Mouse (Mus musculus): ENCODE data around the gene Cdh22. TPM values are rescaled to one million over a fixed set of nuclear protein-coding genes. Genes with fewer than 3 reads are reported as not detected.
A peak's percentile ranks its signal among the peaks of the same experiment; 100 is the strongest.

Gene Cdh22
- polyA plus RNA-seq, 1 experiment from 2014 or later: 1.0 TPM

DNA sequence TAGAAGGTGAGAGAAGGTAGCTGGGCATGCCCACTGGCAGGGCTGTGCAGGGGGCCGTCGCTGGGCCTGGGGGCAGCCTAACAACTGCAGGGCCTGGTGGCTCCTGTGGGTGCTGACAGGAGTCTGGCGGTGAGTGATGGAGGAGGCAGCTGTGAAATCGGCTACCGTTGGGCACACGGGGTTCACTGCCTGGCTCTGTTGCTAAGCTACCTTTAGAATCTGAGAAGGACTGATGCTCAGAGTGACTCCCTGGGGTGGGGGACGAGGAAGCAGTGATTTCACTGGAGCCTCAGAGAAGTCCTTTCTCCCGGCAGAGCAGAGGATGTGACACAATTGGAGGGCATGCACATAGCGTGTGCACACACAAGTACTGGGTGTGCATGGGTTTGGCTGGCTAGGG, 57.7 kb downstream of the Cdh22 start:
- Histone ChIP-seq H3K4me1 (ENCODE audit: insufficient read depth, low read depth, low read length) (no peaks in the 10 kb centered on the region), H3K9me3 (ENCODE audit: low read length) (no peaks in the 10 kb centered on the region), H3K4me3 (ENCODE audit: low read depth, low read length) (no peak overlapping the region), H3K27ac (ENCODE audit: low read length) (no peak overlapping the region), H3K27me3 (replicated peaks; ENCODE audit: insufficient read depth, low read length) (0 out of 2 replicates have a peak, but pooled peaks cover 5% of the 10 kb centered on the region), H3K4me2 (replicated peaks; ENCODE audit: low read depth, low read length) (no peak overlapping the region), H3K9ac (replicated peaks; ENCODE audit: low read depth) (no peak overlapping the region), H3K36me3 (ENCODE audit: insufficient read depth, low read length) (no peaks in the 10 kb centered on the region)
- no peak for ATAC-seq
- DNase-seq (ENCODE audit: low spot score): no peak
- WGBS: 20% methylated on average over 9 of the region's 9 CpGs
- TF ChIP-seq EP300 (IDR thresholded peaks at IDR 0.05): no peak
- no peak for TF ChIP-seq CTCF (IDR thresholded peaks at IDR 0.05)

DNA sequence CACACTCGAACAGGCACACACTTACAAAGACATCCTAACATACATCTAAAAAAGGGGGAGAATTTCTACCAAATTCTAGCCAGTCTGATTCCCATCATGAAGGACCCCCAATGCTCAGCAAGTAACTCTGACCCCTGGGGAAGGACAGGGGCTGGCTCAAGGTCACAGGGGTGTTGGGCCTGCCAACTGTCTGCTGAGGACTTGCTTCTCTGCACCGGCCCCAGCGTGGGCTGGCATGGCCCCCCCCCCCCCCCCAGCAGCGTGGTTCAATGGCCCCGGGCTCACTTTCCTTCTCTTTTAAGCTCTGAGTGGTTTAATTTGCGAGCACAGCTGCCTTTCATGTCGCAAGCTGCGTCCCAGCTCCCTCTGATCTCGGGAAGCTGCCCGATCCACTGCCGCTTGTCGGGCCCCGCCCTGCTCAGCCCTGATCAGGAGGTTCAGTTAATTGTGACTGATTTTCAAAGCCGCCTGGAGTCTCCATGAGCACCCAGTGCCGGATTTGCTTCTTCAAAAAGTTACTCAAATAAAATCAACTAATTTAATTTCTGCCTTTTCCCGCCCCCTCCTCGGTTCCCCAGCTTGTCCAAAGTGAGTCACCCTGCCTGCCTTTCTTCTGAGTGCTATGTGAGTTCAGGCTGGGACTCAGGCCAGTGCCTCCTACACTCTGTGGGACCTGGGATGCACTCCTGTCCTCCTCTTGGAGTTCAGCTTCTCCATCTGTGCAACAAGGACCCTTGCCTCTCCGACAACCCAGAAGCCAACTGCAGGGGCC, 67.8 kb downstream of the Cdh22 start:
- no peak for DNase-seq (ENCODE audit: low spot score)
- 13% methylated on average over 17 of the region's 18 CpGs for WGBS
- Histone ChIP-seq H3K9me3 (ENCODE audit: low read length) (no peaks in the 10 kb centered on the region), H3K4me3 (ENCODE audit: low read depth, low read length) (no peak overlapping the region), H3K4me1 (ENCODE audit: insufficient read depth, low read depth, low read length) (no peaks in the 10 kb centered on the region), H3K36me3 (ENCODE audit: insufficient read depth, low read length) (no peaks in the 10 kb centered on the region), H3K27me3 (replicated peaks; ENCODE audit: insufficient read depth, low read length) (0 out of 2 replicates have a peak, but pooled peaks cover 8% of the 10 kb centered on the region), H3K4me2 (replicated peaks; ENCODE audit: low read depth, low read length) (no peak overlapping the region), H3K27ac (ENCODE audit: low read length) (no peak overlapping the region), H3K9ac (replicated peaks; ENCODE audit: low read depth) (no peak overlapping the region)
- TF ChIP-seq EP300 (IDR thresholded peaks at IDR 0.05) (no peak), CTCF (IDR thresholded peaks at IDR 0.05) (no peak)
- ATAC-seq: no peak

DNA sequence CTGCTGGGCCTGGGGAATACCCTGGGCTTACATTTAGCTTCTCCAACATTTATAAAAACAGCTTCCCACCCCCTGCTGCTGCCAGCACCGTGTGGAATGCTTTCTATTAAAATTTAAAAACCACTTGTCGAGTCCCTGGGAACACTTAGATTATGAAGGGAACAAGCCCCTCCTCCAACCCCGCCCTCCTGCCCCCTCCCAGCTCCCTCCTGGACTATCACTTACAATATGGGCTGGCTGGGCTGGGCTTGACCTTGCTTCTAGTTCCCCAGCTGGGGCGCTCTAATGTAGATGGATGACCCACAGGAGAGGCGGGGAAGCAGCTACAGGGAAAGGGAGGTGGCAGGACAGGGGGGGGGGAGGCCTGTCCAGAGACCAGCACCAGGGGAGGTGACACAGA, 72.4 kb downstream of the Cdh22 start:
- WGBS: 2% methylated on average over 5 of the region's 5 CpGs
- no peak overlapping the region for H3K9ac ChIP-seq (replicated peaks; ENCODE audit: low read depth)

DNA sequence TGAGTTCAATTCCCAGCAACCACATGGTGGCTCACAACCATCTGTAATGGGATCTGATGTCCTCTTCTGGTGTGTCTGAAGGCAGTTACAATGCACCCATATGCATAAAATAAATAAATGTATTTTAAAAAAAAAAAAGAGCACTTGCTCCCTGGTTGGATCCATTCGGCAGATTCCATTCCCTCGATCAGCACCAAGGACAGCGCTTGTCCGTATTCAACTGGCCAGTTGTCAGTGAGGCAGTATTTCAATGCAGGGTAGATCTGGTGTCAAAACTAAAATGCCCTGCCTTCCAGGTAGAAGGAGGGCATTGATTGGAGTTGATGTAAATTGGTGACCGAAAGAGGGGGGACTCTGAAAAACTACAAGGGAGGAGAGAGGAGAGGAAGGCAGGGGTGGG, 74.2 kb downstream of the Cdh22 start:
- Histone ChIP-seq H3K9me3 (ENCODE audit: low read length) (no peaks in the 10 kb centered on the region), H3K4me2 (replicated peaks; ENCODE audit: low read depth, low read length) (no peak overlapping the region), H3K9ac (replicated peaks; ENCODE audit: low read depth) (no peak overlapping the region), H3K36me3 (ENCODE audit: insufficient read depth, low read length) (no peaks in the 10 kb centered on the region), H3K27ac (ENCODE audit: low read length) (no peak overlapping the region), H3K4me3 (ENCODE audit: low read depth, low read length) (no peak overlapping the region), H3K27me3 (replicated peaks; ENCODE audit: insufficient read depth, low read length) (no peaks in the 10 kb centered on the region), H3K4me1 (ENCODE audit: insufficient read depth, low read depth, low read length) (no peaks in the 10 kb centered on the region)
- WGBS: 13% methylated on average over 5 of the region's 5 CpGs
- peak; percentile 50 for DNase-seq (ENCODE audit: low spot score)
- TF ChIP-seq CTCF (IDR thresholded peaks at IDR 0.05): no peak
- no peak for TF ChIP-seq EP300 (IDR thresholded peaks at IDR 0.05)
- ATAC-seq: no peak

More for the DNA sequence above, 72.4 kb downstream of the Cdh22 start:
- no peak overlapping the region for H3K4me2 ChIP-seq (replicated peaks; ENCODE audit: low read depth, low read length)
- H3K27me3 ChIP-seq (replicated peaks; ENCODE audit: insufficient read depth, low read length): 0 out of 2 replicates have a peak, but pooled peaks cover 8% of the 10 kb centered on the region
- no peaks in the 10 kb centered on the region for H3K4me1 ChIP-seq (ENCODE audit: insufficient read depth, low read depth, low read length)
- no peak overlapping the region for H3K27ac ChIP-seq (ENCODE audit: low read length)
- ATAC-seq (no peak), DNase-seq (ENCODE audit: low spot score) (no peak)
- H3K9me3 ChIP-seq (ENCODE audit: low read length): no peaks in the 10 kb centered on the region
- H3K36me3 ChIP-seq (ENCODE audit: insufficient read depth, low read length): no peaks in the 10 kb centered on the region
- TF ChIP-seq CTCF (IDR thresholded peaks at IDR 0.05) (no peak), EP300 (IDR thresholded peaks at IDR 0.05) (no peak)
- H3K4me3 ChIP-seq (ENCODE audit: low read depth, low read length): no peak overlapping the region

DNA sequence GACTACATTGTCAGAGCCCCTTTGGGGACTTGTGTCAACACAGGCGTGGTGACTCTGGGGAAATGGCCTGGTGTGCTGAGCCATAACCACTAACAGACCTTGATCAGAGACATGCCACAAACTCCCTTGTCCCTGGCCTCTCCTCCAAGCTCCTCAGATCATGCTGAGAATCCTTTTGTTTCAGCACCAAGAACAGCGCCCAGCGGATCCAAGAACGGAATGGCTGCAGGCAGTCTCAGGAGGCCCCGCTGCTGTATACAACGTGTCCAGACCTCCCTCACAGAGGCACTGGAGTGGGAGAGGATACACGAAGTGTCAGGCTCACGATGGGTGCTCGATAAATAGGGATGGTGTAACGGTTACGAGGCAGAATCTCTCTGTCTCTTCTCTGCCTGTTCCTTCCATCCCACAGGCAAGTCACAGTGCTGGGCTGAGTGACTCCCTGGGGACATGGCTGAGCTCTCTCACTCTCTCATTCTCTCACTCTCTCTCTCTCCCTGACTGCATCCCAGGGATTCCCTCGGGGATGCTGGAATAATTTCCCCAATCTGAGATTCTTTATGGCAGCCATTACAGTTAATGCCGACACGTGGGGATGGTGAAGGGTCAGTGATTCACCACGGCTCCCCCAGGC, 75.5 kb downstream of the Cdh22 start:
- no peaks in the 10 kb centered on the region for H3K36me3 ChIP-seq (ENCODE audit: insufficient read depth, low read length)
- no peak overlapping the region for H3K27ac ChIP-seq (ENCODE audit: low read length)
- no peaks in the 10 kb centered on the region for H3K4me1 ChIP-seq (ENCODE audit: insufficient read depth, low read depth, low read length)
- H3K4me2 ChIP-seq (replicated peaks; ENCODE audit: low read depth, low read length): no peak overlapping the region
- 20% methylated on average over 15 of the region's 15 CpGs for WGBS
- no peak overlapping the region for H3K4me3 ChIP-seq (ENCODE audit: low read depth, low read length)
- no peaks in the 10 kb centered on the region for H3K9me3 ChIP-seq (ENCODE audit: low read length)
- ATAC-seq (no peak), DNase-seq (ENCODE audit: low spot score) (peak; percentile 83)
- H3K27me3 ChIP-seq (replicated peaks; ENCODE audit: insufficient read depth, low read length): no peaks in the 10 kb centered on the region
- no peak overlapping the region for H3K9ac ChIP-seq (replicated peaks; ENCODE audit: low read depth)
- no peak for TF ChIP-seq EP300 (IDR thresholded peaks at IDR 0.05)
- no peak for TF ChIP-seq CTCF (IDR thresholded peaks at IDR 0.05)

DNA sequence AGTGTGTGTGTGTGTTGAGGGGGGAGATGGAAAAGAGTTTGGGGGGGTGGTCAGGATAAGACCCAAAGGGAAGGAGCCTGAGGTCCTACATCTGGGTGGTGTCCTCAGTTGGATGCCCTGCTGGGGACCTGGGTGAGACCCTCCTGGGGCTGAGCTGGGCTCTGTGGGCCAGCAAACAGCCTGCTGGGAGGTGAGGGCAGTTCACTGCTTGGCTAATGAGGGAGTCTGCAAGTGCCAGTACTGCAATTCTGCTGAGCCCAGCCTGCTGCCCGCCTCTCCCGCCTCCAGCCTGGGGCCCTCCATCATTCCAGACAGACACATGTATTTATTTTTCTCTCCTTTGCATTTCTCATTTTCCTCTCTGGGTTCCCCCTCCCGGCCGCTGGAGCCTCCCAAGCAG, 76.3 kb downstream of the Cdh22 start:
- TF ChIP-seq EP300 (IDR thresholded peaks at IDR 0.05) (no peak), CTCF (IDR thresholded peaks at IDR 0.05) (no peak)
- no peak overlapping the region for H3K4me3 ChIP-seq (ENCODE audit: low read depth, low read length)
- DNase-seq (ENCODE audit: low spot score) (no peak), ATAC-seq (no peak)
- H3K4me2 ChIP-seq (replicated peaks; ENCODE audit: low read depth, low read length): no peak overlapping the region
- H3K4me1 ChIP-seq (ENCODE audit: insufficient read depth, low read depth, low read length): no peaks in the 10 kb centered on the region
- H3K9ac ChIP-seq (replicated peaks; ENCODE audit: low read depth): no peak overlapping the region
- no peaks in the 10 kb centered on the region for H3K36me3 ChIP-seq (ENCODE audit: insufficient read depth, low read length)
- H3K9me3 ChIP-seq (ENCODE audit: low read length): no peaks in the 10 kb centered on the region
- H3K27me3 ChIP-seq (replicated peaks; ENCODE audit: insufficient read depth, low read length): no peaks in the 10 kb centered on the region
- WGBS: 62% methylated on average over 4 of the region's 4 CpGs
- H3K27ac ChIP-seq (ENCODE audit: low read length): no peak overlapping the region
